Mouse (Mus musculus): ENCODE results near the gene Alox5.

DNA sequence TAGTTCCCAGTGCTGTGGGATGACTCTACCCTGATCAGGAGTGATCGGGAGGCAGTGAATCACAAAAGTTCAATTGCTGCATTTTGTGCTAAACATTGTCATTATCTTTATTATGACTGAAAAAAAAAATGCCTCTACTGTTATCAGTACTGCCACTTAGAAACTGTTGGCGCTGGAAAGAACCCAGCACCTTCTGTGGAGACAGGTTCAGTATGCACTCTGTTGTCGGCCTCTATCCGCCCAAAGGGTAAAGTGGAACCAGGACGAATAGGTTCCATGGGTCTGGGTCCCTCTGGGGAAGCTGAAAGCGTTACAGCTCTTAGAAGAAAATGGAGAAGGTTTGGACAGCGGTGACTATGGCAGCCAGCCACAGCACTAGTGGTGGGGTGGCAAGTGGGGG, 82.1 kb downstream of the Alox5 start:
- no peak for TF ChIP-seq POLR2A (IDR thresholded peaks at IDR 0.05; ENCODE audit: borderline replicate concordance, extremely low read depth, insufficient read depth, insufficient read length, poor library complexity, severe bottlenecking)
- TF ChIP-seq CTCF (IDR thresholded peaks at IDR 0.05; ENCODE audit: borderline replicate concordance, extremely low read depth, insufficient read depth, insufficient read length), result no peak
